Mouse (Mus musculus) ES-E14 (cell line): Measurements from ENCODE around the gene Slc13a4. TPM values are rescaled to one million over a fixed set of nuclear protein-coding genes. Genes with fewer than 3 reads are reported as not detected.

ENCODE experiments used
- DNase-seq: peaks from one replicate; pipeline ENCODE4 v3.0.0-alpha.2; 2013; ENCODE audit warnings: low read depth, low spot score
- H3K27ac ChIP-seq: 2 replicates; pipeline ENCODE4 v1.5.1; 2012; ENCODE audit warnings: low read depth, mild to moderate bottlenecking, low read length, moderate library complexity, mixed read lengths; ENCODE audit not compliant: poor library complexity, insufficient read depth, severe bottlenecking
- H3K36me3 ChIP-seq: 2 replicates; pipeline ENCODE4 v1.6.1; 2012; ENCODE audit warnings: mild to moderate bottlenecking, low read length, moderate library complexity, mixed read lengths; ENCODE audit not compliant: control insufficient read depth, poor library complexity, insufficient read depth, severe bottlenecking
- H3K4me1 ChIP-seq, 2 experiments: fragments of 150-350 bp in 1 of 2; sonication (generic) in 1 of 2; 2 replicates each; pipeline ENCODE4 v1.6.1; 2012; ENCODE audit warnings: low read length in 2 of 2, mild to moderate bottlenecking in 1 of 2, mixed read lengths in 1 of 2; ENCODE audit not compliant: control insufficient read depth in 2 of 2, insufficient read depth in 2 of 2, poor library complexity in 1 of 2
- H3K4me3 ChIP-seq, 2 experiments: fragments of 150-350 bp in 1 of 2; sonication (generic) in 1 of 2; 2 replicates each; pipeline ENCODE4 v1.5.1; 2012; ENCODE audit warnings: low read length in 2 of 2, low read depth in 1 of 2, mild to moderate bottlenecking in 1 of 2, mixed read lengths in 1 of 2; ENCODE audit not compliant: insufficient read depth in 1 of 2, poor library complexity in 1 of 2, severe bottlenecking in 1 of 2
- H3K9ac ChIP-seq: 2 replicates; pipeline ENCODE4 v1.6.1; 2012; ENCODE audit warnings: low read depth, mild to moderate bottlenecking, low read length, mixed read lengths; ENCODE audit not compliant: poor library complexity, insufficient read depth, severe bottlenecking
- H3K9me3 ChIP-seq: fragments of 150-350 bp; sonication (generic); 2 replicates; pipeline ENCODE4 v1.6.1; 2012; ENCODE audit warnings: low read depth, mild to moderate bottlenecking, low read length; ENCODE audit not compliant: control insufficient read depth, insufficient read depth
- CHD2 ChIP-seq: IDR thresholded peaks from 2 replicates; pipeline ENCODE4 v1.6.1; 2014; ENCODE audit warnings: mild to moderate bottlenecking, low read depth, low read length, inconsistent platforms
- HCFC1 ChIP-seq: IDR thresholded peaks from 2 replicates; pipeline ENCODE4 v1.6.1; 2012; ENCODE audit warnings: low read length, inconsistent platforms, borderline replicate concordance; ENCODE audit not compliant: insufficient read depth
- MAFK ChIP-seq: IDR thresholded peaks from 2 replicates; pipeline ENCODE4 v1.6.1; 2014; ENCODE audit warnings: mild to moderate bottlenecking, low read depth, low read length, inconsistent platforms; ENCODE audit not compliant: insufficient read depth
- ZC3H11A ChIP-seq: IDR thresholded peaks from 2 replicates; pipeline ENCODE4 v1.6.1; 2012; ENCODE audit warnings: low read depth, mild to moderate bottlenecking, inconsistent platforms, low read length, borderline replicate concordance
- ZNF384 ChIP-seq: IDR thresholded peaks from 2 replicates; pipeline ENCODE4 v1.6.1; 2012; ENCODE audit warnings: low read depth, low read length, inconsistent platforms
- in situ Hi-C, 2 experiments: fragments of 600-800 bp; cut with MboI; formaldehyde crosslinking; loops; one replicate each; pipeline ENCODE4 v1.15.1; 2025; ENCODE audit warnings: low sequenced_read_pairs in 2 of 2, inconsistent platforms in 1 of 2; ENCODE audit not compliant: unreplicated experiment in 2 of 2
- total RNA-seq: library from RNA; depleted of rRNA; stranded (reverse); fragments of 300-350 nt; gene quantifications from 2 replicates; pipeline ENCODE4 v1.2.3, GENCODE M21; 2012

The Slc13a4 gene
- total RNA-seq, 1 experiment, result 1.5 TPM

GRCm38 (mm10) chr6:35277903-35278587 is 29.9 kb downstream of the Slc13a4 start:
- Histone ChIP-seq H3K36me3 (no peaks in the 10 kb centered on the region), H3K4me1 (no peaks in the 10 kb centered on the region), H3K9ac (no peak overlapping the region; the same call in 1 of the 2 replicates), H3K9me3 (no peaks in the 10 kb centered on the region), H3K4me3 (no peak overlapping the region), H3K27ac (no peak overlapping the region)
- no peak for DNase-seq
- in situ Hi-C loops, result no loop called here
- TF ChIP-seq CHD2 (no peak), ZNF384 (no peak), MAFK (no peak), ZC3H11A (no peak), HCFC1 (no peak)

- in situ Hi-C loops, result no loop called here
- H3K27ac ChIP-seq, result no peak overlapping the region
- H3K9ac ChIP-seq, result no peak overlapping the region
- H3K4me1 ChIP-seq, result peaks cover 2 to 8% of the 10 kb centered on the region in 2 experiments; a peak in 1 of 4 replicates
- no peaks in the 10 kb centered on the region for H3K36me3 ChIP-seq
- no peak for TF ChIP-seq ZC3H11A
- TF ChIP-seq HCFC1, result no peak
- TF ChIP-seq MAFK, result no peak
- TF ChIP-seq ZNF384, result no peak
- no peak for TF ChIP-seq CHD2
- H3K9me3 ChIP-seq, result no peaks in the 10 kb centered on the region
- no peak for DNase-seq
- no peak overlapping the region for H3K4me3 ChIP-seq
These were observed 34.4 kb downstream of the Slc13a4 start for GRCm38 (mm10) chr6:35273391-35274082.

GRCm38 (mm10) chr6:35271868-35272765 is 35.8 kb downstream of the Slc13a4 start:
- Histone ChIP-seq H3K9me3 (no peaks in the 10 kb centered on the region), H3K9ac (no peak overlapping the region), H3K4me1 (peaks cover 2 to 8% of the 10 kb centered on the region in 2 experiments; a peak in 1 of 4 replicates), H3K36me3 (no peaks in the 10 kb centered on the region), H3K4me3 (peak overlapping the region in 1 of 2 experiments; percentile 20; a peak in 1 of 4 replicates), H3K27ac (no peak overlapping the region)
- no peak for DNase-seq
- in situ Hi-C loops, result no loop called here
- TF ChIP-seq HCFC1 (no peak), CHD2 (no peak), ZNF384 (no peak), MAFK (no peak), ZC3H11A (no peak)

- H3K27ac ChIP-seq, result no peak overlapping the region
- in situ Hi-C loops, result no loop called here
- TF ChIP-seq ZNF384 (no peak), CHD2 (no peak), HCFC1 (no peak), ZC3H11A (no peak), MAFK (no peak)
These were observed 36.7 kb downstream of the Slc13a4 start for GRCm38 (mm10) chr6:35271094-35271855.

More at GRCm38 (mm10) chr6:35271094-35271855, 36.7 kb downstream of the Slc13a4 start:
- no peaks in the 10 kb centered on the region for H3K36me3 ChIP-seq
- H3K9me3 ChIP-seq, result no peaks in the 10 kb centered on the region
- H3K4me1 ChIP-seq, result peaks cover 2 to 8% of the 10 kb centered on the region in 2 experiments; a peak in 1 of 4 replicates
- no peak overlapping the region for H3K9ac ChIP-seq
- DNase-seq, result no peak
- peak overlapping the region in 1 of 2 experiments; percentile 20; a peak in 1 of 4 replicates for H3K4me3 ChIP-seq
